Mouse (Mus musculus) limb, embryonic 13.5 days (tissue): ENCODE results near the gene 4930507D05Rik. TPM values are rescaled to one million over a fixed set of nuclear protein-coding genes. Genes with fewer than 3 reads are reported as not detected.

Experiments
- ATAC-seq: fragments of 200-750 bp; cut with Nextera tagmentation; 2 replicates; pipeline ENCODE4 v1.8.0; 2017; ENCODE audit warnings: low read depth, moderate number of reproducible peaks, moderate TSS enrichment; ENCODE audit not compliant: low FRiP score
- H3K27ac ChIP-seq: fragments of 300-500 bp; sonication (generic); 2 replicates; pipeline ENCODE4 v1.5.1; 2015; ENCODE audit warnings: inconsistent platforms, mild to moderate bottlenecking, moderate library complexity
- H3K27me3 ChIP-seq: fragments of 300-500 bp; sonication (generic); 2 replicates; pipeline ENCODE4 v1.6.1; 2015; ENCODE audit warnings: mild to moderate bottlenecking, inconsistent platforms
- H3K36me3 ChIP-seq: fragments of 300-500 bp; sonication (generic); 2 replicates; pipeline ENCODE4 v1.6.1; 2015; ENCODE audit warnings: inconsistent platforms, mild to moderate bottlenecking, moderate library complexity
- H3K4me1 ChIP-seq: fragments of 300-500 bp; sonication (generic); 2 replicates; pipeline ENCODE4 v1.6.1; 2015; ENCODE audit warnings: inconsistent platforms
- H3K4me2 ChIP-seq: fragments of 300-500 bp; sonication (generic); replicated peaks from 2 replicates; pipeline ENCODE4 v1.6.1; 2015; ENCODE audit warnings: inconsistent platforms, mild to moderate bottlenecking, moderate library complexity
- H3K4me3 ChIP-seq: fragments of 300-500 bp; sonication (generic); 2 replicates; pipeline ENCODE4 v1.5.1; 2015; ENCODE audit warnings: moderate library complexity, mild to moderate bottlenecking, inconsistent platforms
- H3K9ac ChIP-seq: fragments of 300-500 bp; sonication (generic); 2 replicates; pipeline ENCODE4 v1.6.1; 2015; ENCODE audit warnings: mild to moderate bottlenecking, inconsistent platforms
- H3K9me3 ChIP-seq: fragments of 300-500 bp; sonication (generic); 2 replicates; pipeline ENCODE4 v1.6.1; 2016; ENCODE audit warnings: inconsistent platforms
- WGBS: fragments of 180-500 bp; shearing (Covaris S2); methylation state at CpG from one replicate; pipeline ENCODE4 v1.1.7; 2015; 5-methylcytosine and 5-hydroxymethylcytosine counted together
- polyA plus RNA-seq: library from polyadenylated mRNA; unstranded; fragments of >200 nt; fragmentation: Nextera tagmentation; extraction: Ambion mirVana; gene quantifications from 2 replicates; pipeline ENCODE4 v1.2.1, GENCODE M21; 2015

4930507D05Rik gene
- polyA plus RNA-seq, result 0.39 and 0.42 TPM in 2 replicates

DNA sequence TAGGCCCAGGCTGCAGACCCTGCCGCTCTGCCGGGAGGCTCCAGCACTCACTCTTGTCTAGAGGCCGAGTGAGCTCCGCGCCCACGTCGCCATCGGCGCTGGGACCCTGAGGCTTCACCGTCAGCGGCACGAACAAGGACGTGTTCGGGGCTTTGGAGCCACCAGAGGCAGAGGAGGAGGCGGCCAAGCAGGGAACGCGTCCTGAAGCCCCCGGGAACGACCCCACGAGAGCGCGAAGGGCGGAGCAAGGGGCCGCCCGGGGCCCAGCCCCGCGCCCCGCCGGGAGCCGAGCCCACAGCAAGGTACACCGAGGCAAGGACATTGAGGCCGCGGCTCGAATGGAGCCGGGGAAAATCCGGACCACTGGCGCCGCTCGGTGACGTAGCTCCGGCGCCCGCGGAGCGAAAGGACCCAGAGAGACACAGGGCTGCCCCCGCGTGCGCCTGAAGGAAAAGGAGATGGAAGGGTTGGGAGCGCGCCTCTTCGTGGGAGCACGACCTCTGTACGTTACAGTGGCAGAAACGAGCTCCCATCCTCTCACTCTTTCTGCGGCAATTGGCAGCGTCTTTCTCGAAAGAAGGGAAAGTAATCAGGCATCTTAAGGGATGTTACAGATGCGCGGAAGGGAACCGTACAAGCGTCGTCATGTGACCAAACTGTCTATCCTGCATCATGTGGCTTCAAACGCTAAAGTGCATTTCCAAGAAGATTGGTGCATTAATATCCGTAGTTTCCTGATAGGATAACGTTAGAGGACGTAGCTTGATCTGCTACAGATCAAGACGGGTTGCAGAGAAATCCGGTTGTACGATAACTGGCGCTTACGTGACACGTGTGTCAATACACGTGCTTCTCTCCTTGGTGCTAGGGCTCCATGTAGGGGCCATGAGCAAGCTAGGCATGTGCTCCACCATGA is at the start of gene 4930507D05Rik, which contains the start of gene Supv3l1:
Gene 4930507D05Rik, plus strand, starts transcription at position 126 of the 916 bp plus-strand sequence.
Gene Supv3l1, minus strand, starts transcription at position 375 of the 916 bp plus-strand sequence.
- Histone ChIP-seq H3K9me3 (no peaks in the 10 kb centered on the region), H3K27ac (peak within 1 kb of the TSS; percentile 76), H3K36me3 (peaks cover 31% of the 10 kb centered on the region), H3K4me1 (peaks cover 16% of the 10 kb centered on the region), H3K4me2 (peak within 1 kb of the TSS; percentile 71), H3K27me3 (no peaks in the 10 kb centered on the region), H3K9ac (peak within 1 kb of the TSS; percentile 97), H3K4me3 (peak within 1 kb of the TSS; percentile 99)
- peak; percentile 91 for ATAC-seq
- WGBS, result under 1% methylated on average over 72 of the region's 73 CpGs

DNA sequence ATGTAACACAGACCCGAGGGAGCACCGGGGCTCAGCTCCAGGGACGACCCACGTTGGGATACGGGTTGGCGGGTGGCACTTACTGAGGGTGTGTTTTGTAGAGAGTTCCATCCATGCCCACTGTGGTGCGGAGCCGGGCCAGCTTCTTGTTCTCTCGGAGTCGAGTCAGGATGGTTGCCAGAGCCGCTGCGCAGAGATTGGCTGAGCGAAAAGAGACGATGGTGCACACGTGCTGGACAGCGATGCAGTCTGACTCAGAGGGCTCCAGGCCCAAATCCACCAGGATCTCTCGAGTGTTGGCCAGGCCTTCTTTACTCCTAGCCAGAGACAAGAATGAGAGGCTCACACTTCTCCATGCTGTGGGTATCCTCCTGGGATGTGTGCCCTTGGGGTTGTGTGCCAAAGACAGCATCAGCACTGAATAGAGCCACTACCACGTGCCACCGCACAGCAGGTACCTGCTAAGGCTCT is 47.6 kb upstream of the 4930507D05Rik start:
- H3K27ac ChIP-seq, result no peak overlapping the region
- H3K4me1 ChIP-seq, result 0 out of 2 replicates have a peak, but pooled peaks cover 9% of the 10 kb centered on the region
- 0 out of 2 replicates have a peak, but pooled peaks cover 2% of the 10 kb centered on the region for H3K27me3 ChIP-seq
- H3K36me3 ChIP-seq, result no peaks in the 10 kb centered on the region
- no peak overlapping the region for H3K4me3 ChIP-seq
- 85% methylated on average over 19 of the region's 19 CpGs for WGBS
- no peak for ATAC-seq
- H3K9me3 ChIP-seq, result no peaks in the 10 kb centered on the region
- H3K4me2 ChIP-seq, result no peak overlapping the region
- H3K9ac ChIP-seq, result no peak overlapping the region

- H3K4me1 ChIP-seq, result 0 out of 2 replicates have a peak, but pooled peaks cover 9% of the 10 kb centered on the region
- peak overlapping the region; percentile 8; the same call in 1 of the 2 replicates for H3K9ac ChIP-seq
- peaks cover 9% of the 10 kb centered on the region; the same call in 1 of the 2 replicates for H3K27me3 ChIP-seq
- peak overlapping the region; percentile 51 for H3K4me2 ChIP-seq
- no peaks in the 10 kb centered on the region for H3K9me3 ChIP-seq
- H3K4me3 ChIP-seq, result peak overlapping the region; percentile 12; the same call in 1 of the 2 replicates
- 39% methylated on average over 14 of the region's 14 CpGs for WGBS
- peak overlapping the region; percentile 39; the same call in 1 of the 2 replicates for H3K27ac ChIP-seq
- peak; percentile 44; the same call in 1 of the 2 replicates for ATAC-seq
- H3K36me3 ChIP-seq, result no peaks in the 10 kb centered on the region
These were observed 44.4 kb upstream of the 4930507D05Rik start for GRCm38 (mm10) chr10:62404901-62405300.

GRCm38 (mm10) chr10:62410943-62411342 is 38.3 kb upstream of the 4930507D05Rik start:
- ATAC-seq, result no peak

GRCm38 (mm10) chr10:62411431-62412410 is 37.6 kb upstream of the 4930507D05Rik start:
- WGBS, result 69% methylated on average over 19 of the region's 19 CpGs
- no peaks in the 10 kb centered on the region for H3K36me3 ChIP-seq

More at GRCm38 (mm10) chr10:62410943-62411342, 38.3 kb upstream of the 4930507D05Rik start:
- Histone ChIP-seq H3K4me2 (no peak overlapping the region), H3K4me1 (peaks cover 6% of the 10 kb centered on the region; the same call in 1 of the 2 replicates), H3K36me3 (no peaks in the 10 kb centered on the region), H3K27me3 (peaks cover 7% of the 10 kb centered on the region; the same call in 1 of the 2 replicates), H3K9me3 (no peaks in the 10 kb centered on the region), H3K27ac (no peak overlapping the region), H3K9ac (no peak overlapping the region), H3K4me3 (no peak overlapping the region)
- 14% methylated on average over 5 of the region's 5 CpGs for WGBS

DNA sequence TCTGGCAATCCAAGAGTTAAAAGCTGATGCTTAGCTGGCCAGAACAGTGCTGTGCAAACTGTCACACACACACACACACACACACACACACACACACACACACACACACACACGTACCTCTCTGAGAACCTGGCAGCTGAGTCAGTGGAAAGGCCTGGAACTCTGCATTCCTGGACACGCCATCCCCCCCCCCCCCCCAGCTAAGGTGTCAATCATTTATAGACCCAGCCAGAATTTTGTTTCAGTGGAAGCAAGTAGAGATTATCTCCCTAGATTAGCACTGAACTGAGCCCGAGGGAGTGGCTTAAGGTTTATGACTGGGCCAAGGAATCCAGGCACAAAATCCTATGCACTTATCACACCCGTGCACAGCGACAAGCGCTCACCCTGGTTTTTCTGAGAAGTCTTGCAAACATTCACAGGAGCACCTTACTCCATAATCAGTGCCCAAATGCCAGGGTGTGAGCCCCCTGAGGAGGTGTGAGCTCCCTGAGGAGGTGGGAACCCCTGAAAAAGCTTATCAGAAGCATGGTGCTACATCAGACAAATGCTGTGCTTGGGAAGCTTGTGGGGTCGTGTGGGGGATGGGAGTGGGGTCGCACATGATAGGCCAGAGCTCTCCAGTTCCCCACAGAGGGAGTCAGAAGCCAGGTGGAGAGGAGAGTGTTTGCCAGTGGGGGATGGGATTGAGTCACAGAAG is 36.2 kb upstream of the 4930507D05Rik start:
- Histone ChIP-seq H3K9ac (no peak overlapping the region), H3K4me2 (no peak overlapping the region), H3K27me3 (no peaks in the 10 kb centered on the region), H3K27ac (no peak overlapping the region), H3K36me3 (no peaks in the 10 kb centered on the region), H3K4me1 (peaks cover 6% of the 10 kb centered on the region; the same call in 1 of the 2 replicates), H3K9me3 (no peaks in the 10 kb centered on the region), H3K4me3 (no peak overlapping the region)
- no peak for ATAC-seq
- WGBS, result 9% methylated on average over 8 of the region's 8 CpGs

More at GRCm38 (mm10) chr10:62411431-62412410, 37.6 kb upstream of the 4930507D05Rik start:
- H3K4me1 ChIP-seq, result peaks cover 6% of the 10 kb centered on the region; the same call in 1 of the 2 replicates
- no peak overlapping the region for H3K4me2 ChIP-seq
- H3K4me3 ChIP-seq, result no peak overlapping the region
- H3K9me3 ChIP-seq, result no peaks in the 10 kb centered on the region
- ATAC-seq, result no peak
- H3K27me3 ChIP-seq, result peaks cover 6% of the 10 kb centered on the region; the same call in 1 of the 2 replicates
- no peak overlapping the region for H3K27ac ChIP-seq
- no peak overlapping the region for H3K9ac ChIP-seq

- Histone ChIP-seq H3K27ac (no peak overlapping the region), H3K9ac (no peak overlapping the region), H3K9me3 (no peaks in the 10 kb centered on the region), H3K4me2 (no peak overlapping the region), H3K4me1 (peaks cover 6% of the 10 kb centered on the region; the same call in 1 of the 2 replicates), H3K36me3 (no peaks in the 10 kb centered on the region), H3K4me3 (no peak overlapping the region), H3K27me3 (no peaks in the 10 kb centered on the region)
- no peak for ATAC-seq
- 21% methylated on average over 4 of the region's 4 CpGs for WGBS
These were observed 35.7 kb upstream of the 4930507D05Rik start for GRCm38 (mm10) chr10:62413606-62413982.

GRCm38 (mm10) chr10:62418831-62419356 is 30.4 kb upstream of the 4930507D05Rik start:
- H3K4me1 ChIP-seq, result peaks cover 9% of the 10 kb centered on the region

DNA sequence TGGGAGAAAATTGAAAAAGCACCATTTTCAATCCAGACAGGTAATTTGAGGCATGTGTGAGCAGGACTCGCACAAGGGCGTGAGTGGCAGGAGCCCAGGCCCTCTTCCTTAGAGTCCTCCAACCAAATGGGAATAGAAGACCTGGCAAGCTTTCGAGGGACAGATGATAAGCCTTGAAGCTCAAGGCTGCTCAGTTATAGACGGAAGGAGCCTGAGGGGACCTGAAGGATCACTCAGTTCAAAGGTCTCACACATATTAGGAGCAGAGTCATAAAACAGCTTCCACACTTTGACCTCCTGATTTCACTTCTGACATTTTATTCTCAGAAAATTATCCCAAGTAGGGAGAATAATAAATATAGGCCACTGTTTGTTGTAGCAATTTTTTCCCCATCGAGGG is 29.9 kb upstream of the 4930507D05Rik start:
- Histone ChIP-seq H3K27ac (no peak overlapping the region), H3K4me3 (no peak overlapping the region), H3K4me1 (peaks cover 11% of the 10 kb centered on the region), H3K36me3 (no peaks in the 10 kb centered on the region), H3K4me2 (no peak overlapping the region), H3K9me3 (no peaks in the 10 kb centered on the region), H3K9ac (no peak overlapping the region), H3K27me3 (no peaks in the 10 kb centered on the region)
- 68% methylated on average over 5 of the region's 5 CpGs for WGBS
- no peak for ATAC-seq

More at GRCm38 (mm10) chr10:62418831-62419356, 30.4 kb upstream of the 4930507D05Rik start:
- Histone ChIP-seq H3K9ac (no peak overlapping the region), H3K4me2 (no peak overlapping the region), H3K27me3 (no peaks in the 10 kb centered on the region), H3K27ac (no peak overlapping the region), H3K36me3 (no peaks in the 10 kb centered on the region), H3K9me3 (no peaks in the 10 kb centered on the region), H3K4me3 (no peak overlapping the region)
- no peak for ATAC-seq
- 75% methylated on average over 7 of the region's 7 CpGs for WGBS

DNA sequence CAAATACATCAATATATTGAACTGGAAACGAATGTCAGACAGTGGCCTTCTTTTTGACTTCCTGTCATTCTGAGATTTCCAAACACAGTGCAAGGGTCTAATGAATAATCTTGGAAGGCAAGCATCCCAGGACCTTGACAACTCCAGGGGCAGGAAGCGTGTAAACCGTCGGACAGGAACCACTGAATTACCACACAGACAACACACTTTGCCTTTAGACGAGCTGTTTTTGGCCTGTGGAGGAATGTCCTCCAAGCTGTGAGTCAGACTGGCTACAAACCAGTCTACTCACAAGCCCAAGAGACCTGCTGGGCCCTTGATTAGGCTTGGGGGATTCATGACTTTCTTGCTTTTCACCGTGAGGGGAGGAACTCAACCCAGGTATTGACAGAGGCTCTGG is 28.9 kb upstream of the 4930507D05Rik start:
- no peak overlapping the region for H3K4me2 ChIP-seq
- 71% methylated on average over 6 of the region's 6 CpGs for WGBS

More for the DNA sequence above, 28.9 kb upstream of the 4930507D05Rik start:
- no peak overlapping the region for H3K4me3 ChIP-seq
- no peak overlapping the region for H3K27ac ChIP-seq
- no peaks in the 10 kb centered on the region for H3K27me3 ChIP-seq
- no peaks in the 10 kb centered on the region for H3K36me3 ChIP-seq
- no peaks in the 10 kb centered on the region for H3K9me3 ChIP-seq
- no peak overlapping the region for H3K9ac ChIP-seq
- no peak for ATAC-seq
- peaks cover 21% of the 10 kb centered on the region for H3K4me1 ChIP-seq
